ENCODE assay signal across 16 mouse cellular contexts in the genomic region with DNA sequence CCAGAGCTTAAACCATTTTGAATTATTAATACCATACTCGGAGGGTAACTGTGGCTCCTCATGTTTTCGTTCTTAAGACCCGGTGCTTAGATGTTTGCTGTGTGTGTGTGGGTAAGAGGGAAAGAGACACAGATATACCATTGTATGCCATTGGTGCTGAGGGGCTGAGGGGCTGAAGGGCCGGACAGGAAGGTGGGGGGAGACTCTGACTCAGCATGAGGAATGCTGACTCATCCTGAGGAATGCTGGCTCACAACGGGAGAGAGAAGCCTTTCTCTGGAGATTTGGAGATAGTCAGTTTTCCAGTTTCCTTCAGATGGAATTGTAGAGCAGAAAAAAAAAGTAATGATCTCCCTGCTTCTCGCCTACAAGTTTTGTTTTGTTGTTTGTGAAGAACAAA.
DNase-seq lines count a peak whose midpoint lies in the region; ATAC-seq and TF ChIP-seq lines count a peak whose summit lies in the region.
"Had no signal": no experiment of that assay in that cellular context is flagged by ENCODE, and none has a peak within 500 bp of the region (broad histone marks: within the 10 kb centered on the region; RNA-seq: fewer than 3 reads in every experiment).

No protein-coding gene starts in this region.

- H3K4me2 ChIP-seq in heart, embryonic 11.5 days: no peak overlapping the region
- no peak overlapping the region for H3K4me2 ChIP-seq in hindbrain, embryonic 13.5 days
- H3K4me2 ChIP-seq: midbrain, embryonic 13.5 days; neural tube, embryonic 12.5 days had no signal

- DNase-seq in heart, postnatal 4 days: peak; percentile 29
- DNase-seq in 416B (ENCODE audit: low read depth) (peak; percentile 67), ES-E14 (ENCODE audit: low read depth, low spot score) (no peak)
- DNase-seq in adrenal gland, postnatal 10 days: peak; percentile 48
- no peak for DNase-seq in right cerebral cortex, adult 2 months (ENCODE audit: low spot score in 2 of 2)
- no peak for DNase-seq in urinary bladder, adult 2 months (ENCODE audit: low spot score)
- DNase-seq: cerebellum, postnatal 25 days; forebrain, postnatal 0 days; kidney, adult 11 months; liver, postnatal 0 days; thymus, postnatal 4 days had no signal

- no peak overlapping the region for H3K27ac ChIP-seq in heart, embryonic 11.5 days (ENCODE audit: low read depth, low read length)
- H3K27ac ChIP-seq in ES-E14 (ENCODE audit: insufficient read depth, low read depth, low read length, poor library complexity, severe bottlenecking): peak overlapping the region; percentile 44; the same call in 1 of the 2 replicates
- H3K27ac ChIP-seq in hindbrain, embryonic 13.5 days: no peak overlapping the region
- H3K27ac ChIP-seq: hindbrain, embryonic 10.5 days; midbrain, embryonic 13.5 days; neural tube, embryonic 12.5 days had no signal

- no peaks in the 10 kb centered on the region for H3K9me3 ChIP-seq in heart, embryonic 11.5 days (replicated peaks; ENCODE audit: control insufficient read depth, low read length)
- H3K9me3 ChIP-seq in ES-E14 (ENCODE audit: control insufficient read depth, insufficient read depth, low read depth, low read length): no peaks in the 10 kb centered on the region
- no peaks in the 10 kb centered on the region for H3K9me3 ChIP-seq in hindbrain, embryonic 13.5 days
- H3K9me3 ChIP-seq: hindbrain, embryonic 10.5 days; midbrain, embryonic 13.5 days; neural tube, embryonic 12.5 days had no signal

- no peak overlapping the region for H3K9ac ChIP-seq in heart, embryonic 11.5 days (ENCODE audit: low read depth, low read length)
- no peak overlapping the region for H3K9ac ChIP-seq in ES-E14 (ENCODE audit: insufficient read depth, low read depth, low read length, poor library complexity, severe bottlenecking)
- H3K9ac ChIP-seq in hindbrain, embryonic 13.5 days: no peak overlapping the region
- H3K9ac ChIP-seq: forebrain, postnatal 0 days; liver, postnatal 0 days; midbrain, embryonic 13.5 days; neural tube, embryonic 12.5 days had no signal

- no peak overlapping the region for H3K4me3 ChIP-seq in heart, embryonic 11.5 days (ENCODE audit: low read depth, low read length)
- H3K4me3 ChIP-seq in ES-E14 (ENCODE audit: insufficient read depth in 1 of 2, low read depth in 1 of 2, low read length in 2 of 2, poor library complexity in 1 of 2, severe bottlenecking in 1 of 2): 0 out of 4 replicates have a peak overlapping the region, but pooled peaks of 1 of the 2 experiments have one; percentile 11
- H3K4me3 ChIP-seq in hindbrain, embryonic 13.5 days: no peak overlapping the region
- H3K4me3 ChIP-seq: hindbrain, embryonic 10.5 days; midbrain, embryonic 13.5 days; neural tube, embryonic 12.5 days had no signal

- no peaks in the 10 kb centered on the region for H3K27me3 ChIP-seq in heart, embryonic 11.5 days (ENCODE audit: control insufficient read depth, insufficient read depth, low read length)
- no peaks in the 10 kb centered on the region for H3K27me3 ChIP-seq in hindbrain, embryonic 13.5 days
- H3K27me3 ChIP-seq: midbrain, embryonic 13.5 days; neural tube, embryonic 12.5 days had no signal

- no peak for ATAC-seq in heart, embryonic 11.5 days (replicated peaks; ENCODE audit: insufficient number of reproducible peaks, low FRiP score, low TSS enrichment)
- no peak for ATAC-seq in hindbrain, embryonic 13.5 days (ENCODE audit: low FRiP score)
- ATAC-seq: forebrain, postnatal 0 days; liver, postnatal 0 days; midbrain, embryonic 13.5 days had no signal

- in situ Hi-C loops in ES-E14 (cut with MboI; ENCODE audit: low sequenced_read_pairs in 2 of 2, unreplicated experiment in 2 of 2): loop anchor here in 1 of 2 experiments (10.0 kb wide), 1 partner anchor 526 kb away; no protein-coding TSS in a partner anchor

- 41% methylated on average over 6 of the region's 6 CpGs for WGBS in heart, embryonic 11.5 days (ENCODE audit: insufficient replicate concordance)
- WGBS in hindbrain, embryonic 13.5 days: 56% methylated on average over 6 of the region's 6 CpGs

- no peaks in the 10 kb centered on the region for H3K36me3 ChIP-seq in heart, embryonic 11.5 days (ENCODE audit: control insufficient read depth, insufficient read depth, low read length)
- H3K36me3 ChIP-seq in ES-E14 (ENCODE audit: control insufficient read depth, insufficient read depth, low read length, poor library complexity, severe bottlenecking): no peaks in the 10 kb centered on the region
- no peaks in the 10 kb centered on the region for H3K36me3 ChIP-seq in hindbrain, embryonic 13.5 days
- H3K36me3 ChIP-seq: hindbrain, embryonic 10.5 days; neural tube, embryonic 12.5 days had no signal

- H3K4me1 ChIP-seq in heart, embryonic 11.5 days (ENCODE audit: control insufficient read depth, insufficient read depth, low read length): peaks cover 5% of the 10 kb centered on the region; the same call in 1 of the 2 replicates
- H3K4me1 ChIP-seq in ES-E14 (ENCODE audit: control insufficient read depth in 2 of 2, insufficient read depth in 2 of 2, low read length in 2 of 2, poor library complexity in 1 of 2): peaks cover 10 to 11% of the 10 kb centered on the region in 2 experiments; a peak in 3 of 4 replicates
- H3K4me1 ChIP-seq in hindbrain, embryonic 13.5 days (replicated peaks): peaks cover 13% of the 10 kb centered on the region
- H3K4me1 ChIP-seq: midbrain, embryonic 13.5 days; neural tube, embryonic 12.5 days had no signal

TF ChIP-seq in ES-E14, 5 proteins besides CTCF, POLR2A, EP300 and RAD21:
- TF ChIP-seq HCFC1 (IDR thresholded peaks at IDR 0.05; ENCODE audit: borderline replicate concordance, insufficient read depth, low read length) (peak; percentile 34; the same call in 1 of the 2 replicates), CHD2 (IDR thresholded peaks at IDR 0.05; ENCODE audit: low read depth, low read length) (0 out of 2 replicates have a peak, but pooled peaks have one; percentile 24), ZNF384 (IDR thresholded peaks at IDR 0.05; ENCODE audit: low read depth, low read length) (peak; percentile 8; the same call in 1 of the 2 replicates), ZC3H11A (IDR thresholded peaks at IDR 0.05; ENCODE audit: borderline replicate concordance, low read depth, low read length) (no peak), MAFK (IDR thresholded peaks at IDR 0.05; ENCODE audit: insufficient read depth, low read depth, low read length) (peak; percentile 99)

Comparison
In these comparisons a context has a peak if more than half of its experiments do, and no peak if none do; other contexts are left out.
1. DNase-seq: peak in heart, postnatal 4 days (single experiment), 416B (single experiment) and adrenal gland, postnatal 10 days (single experiment); none in ES-E14 (single experiment), right cerebral cortex, adult 2 months (0 of 2) and urinary bladder, adult 2 months (single experiment).